ENCODE assay signal across 25 mouse cellular contexts in the genomic region with DNA sequence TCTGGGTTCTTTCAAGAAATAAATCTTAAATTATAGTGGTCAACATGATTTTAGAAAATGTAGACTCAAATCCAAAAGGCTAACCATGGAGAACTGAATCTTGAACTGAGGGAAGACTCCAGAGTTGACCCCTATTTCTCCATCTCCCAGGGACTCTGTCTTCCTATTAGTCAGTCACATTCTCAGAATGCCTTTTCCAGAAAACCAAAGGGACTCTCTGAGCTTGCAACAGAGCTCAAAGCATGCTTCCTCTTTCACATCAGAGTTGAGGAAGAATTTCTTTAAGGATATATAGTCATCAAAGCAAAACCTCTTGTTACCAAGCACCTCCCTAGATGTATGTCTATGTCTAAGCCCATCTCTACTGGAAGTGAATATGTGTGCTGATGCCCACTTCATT.
A peak's percentile ranks its signal among the peaks of the same experiment; 100 is the strongest.
DNase-seq lines count a peak whose midpoint lies in the region; ATAC-seq and TF ChIP-seq lines count a peak whose summit lies in the region.
"Had no signal": no experiment of that assay in that cellular context is flagged by ENCODE, and none has a peak within 500 bp of the region (broad histone marks: within the 10 kb centered on the region; RNA-seq: fewer than 3 reads in every experiment).

No protein-coding gene starts in this region.

- TF ChIP-seq EP300 in lung, postnatal 0 days (IDR thresholded peaks at IDR 0.05): no peak

- H3K4me2 ChIP-seq in lung, postnatal 0 days (replicated peaks; ENCODE audit: low read depth, low read length): no peak overlapping the region
- H3K4me2 ChIP-seq: forebrain, embryonic 13.5 days; heart, embryonic 12.5 days; heart, embryonic 15.5 days; hindbrain, embryonic 13.5 days had no signal

- H3K36me3 ChIP-seq in lung, postnatal 0 days (ENCODE audit: insufficient read depth, low read length): no peaks in the 10 kb centered on the region
- no peaks in the 10 kb centered on the region for H3K36me3 ChIP-seq in thymus, adult 2 months (ENCODE audit: control insufficient read depth, insufficient read depth, low read length)
- H3K36me3 ChIP-seq: forebrain, embryonic 10.5 days; heart, embryonic 12.5 days; heart, embryonic 15.5 days; hindbrain, embryonic 10.5 days; hindbrain, embryonic 13.5 days had no signal

- no peak overlapping the region for H3K4me3 ChIP-seq in lung, postnatal 0 days (ENCODE audit: low read depth, low read length)
- no peak overlapping the region for H3K4me3 ChIP-seq in lung, adult 2 months (replicated peaks; ENCODE audit: extremely low read depth, low read depth, low read length)
- H3K4me3 ChIP-seq in bone marrow macrophage, adult 2 months (ENCODE audit: insufficient read depth, low read length): no peak overlapping the region
- H3K4me3 ChIP-seq in cerebellum, adult 2 months (replicated peaks; ENCODE audit: insufficient read depth, low read depth, low read length): no peak overlapping the region
- no peak overlapping the region for H3K4me3 ChIP-seq in thymus, adult 2 months (ENCODE audit: control insufficient read depth, insufficient read depth, low read length)
- H3K4me3 ChIP-seq: forebrain, embryonic 10.5 days; forebrain, embryonic 13.5 days; heart, embryonic 12.5 days; heart, embryonic 15.5 days; hindbrain, embryonic 10.5 days; hindbrain, embryonic 13.5 days had no signal

- no peak for TF ChIP-seq CTCF in lung, postnatal 0 days (IDR thresholded peaks at IDR 0.05)
- TF ChIP-seq CTCF in lung, adult 2 months (IDR thresholded peaks at IDR 0.05; ENCODE audit: insufficient read depth, low read length): no peak
- TF ChIP-seq CTCF in bone marrow macrophage, adult 2 months (IDR thresholded peaks at IDR 0.05; ENCODE audit: low read depth, low read length): no peak
- no peak for TF ChIP-seq CTCF in cerebellum, adult 2 months (IDR thresholded peaks at IDR 0.05; ENCODE audit: borderline replicate concordance, insufficient read depth, low read depth, low read length)
- TF ChIP-seq CTCF in thymus, adult 2 months (IDR thresholded peaks at IDR 0.05; ENCODE audit: borderline replicate concordance, control insufficient read depth, extremely low read depth, insufficient read depth, low read length, poor library complexity): no peak

- no peaks in the 10 kb centered on the region for H3K27me3 ChIP-seq in lung, postnatal 0 days (replicated peaks; ENCODE audit: insufficient read depth, low read length)
- H3K27me3 ChIP-seq in cerebellum, adult 2 months (ENCODE audit: control insufficient read depth, insufficient read depth, low read length): no peaks in the 10 kb centered on the region
- no peaks in the 10 kb centered on the region for H3K27me3 ChIP-seq in thymus, adult 2 months (ENCODE audit: control insufficient read depth, insufficient read depth, low read length)
- H3K27me3 ChIP-seq: forebrain, embryonic 13.5 days; heart, embryonic 12.5 days; heart, embryonic 15.5 days; hindbrain, embryonic 13.5 days had no signal

- H3K27ac ChIP-seq in lung, postnatal 0 days (ENCODE audit: low read length): no peak overlapping the region
- H3K27ac ChIP-seq in bone marrow macrophage, adult 2 months (ENCODE audit: insufficient read depth, low read depth, low read length): peak overlapping the region; percentile 71
- no peak overlapping the region for H3K27ac ChIP-seq in cerebellum, adult 2 months (ENCODE audit: insufficient read depth, low read length)
- H3K27ac ChIP-seq in thymus, adult 2 months (ENCODE audit: control insufficient read depth, insufficient read depth, low read length): no peak overlapping the region
- H3K27ac ChIP-seq: forebrain, embryonic 10.5 days; forebrain, embryonic 13.5 days; heart, embryonic 15.5 days; hindbrain, embryonic 10.5 days; hindbrain, embryonic 13.5 days had no signal

- no peak for ATAC-seq in lung, postnatal 0 days
- peak; percentile 62 for ATAC-seq in granulocyte monocyte progenitor cell, adult 5-6 weeks (replicated peaks; ENCODE audit: poor library complexity, severe bottlenecking)
- ATAC-seq: CD4-positive, CD25-positive, alpha-beta regulatory T cell, adult 4 months; forebrain, embryonic 13.5 days; forebrain, embryonic 16.5 days; hindbrain, embryonic 16.5 days had no signal

- no peak for TF ChIP-seq POLR2A in lung, adult 2 months (IDR thresholded peaks at IDR 0.05; ENCODE audit: borderline replicate concordance, extremely low read depth, low read depth, low read length)
- TF ChIP-seq POLR2A in bone marrow macrophage, adult 2 months (IDR thresholded peaks at IDR 0.05; ENCODE audit: borderline replicate concordance, low read depth, low read length): no peak
- TF ChIP-seq POLR2A in cerebellum, adult 2 months (IDR thresholded peaks at IDR 0.05; ENCODE audit: borderline replicate concordance, insufficient read depth, low read length): no peak
- TF ChIP-seq POLR2A in thymus, adult 2 months (IDR thresholded peaks at IDR 0.05; ENCODE audit: control insufficient read depth, extremely low read depth, insufficient read depth, low read length, poor library complexity): no peak

- no peaks in the 10 kb centered on the region for H3K4me1 ChIP-seq in lung, postnatal 0 days (ENCODE audit: insufficient read depth, low read depth, low read length)
- H3K4me1 ChIP-seq in lung, adult 2 months (ENCODE audit: control insufficient read depth, insufficient read depth, low read length): no peaks in the 10 kb centered on the region
- H3K4me1 ChIP-seq in bone marrow macrophage, adult 2 months (ENCODE audit: control insufficient read depth, insufficient read depth, low read length): peaks cover 12% of the 10 kb centered on the region
- H3K4me1 ChIP-seq in cerebellum, adult 2 months (ENCODE audit: control insufficient read depth, insufficient read depth, low read length): no peaks in the 10 kb centered on the region
- no peaks in the 10 kb centered on the region for H3K4me1 ChIP-seq in thymus, adult 2 months (replicated peaks; ENCODE audit: control insufficient read depth, insufficient read depth, low read length)
- H3K4me1 ChIP-seq: forebrain, embryonic 10.5 days; forebrain, embryonic 13.5 days; heart, embryonic 12.5 days; heart, embryonic 15.5 days; hindbrain, embryonic 10.5 days; hindbrain, embryonic 13.5 days had no signal

- no peak overlapping the region for H3K9ac ChIP-seq in lung, postnatal 0 days (replicated peaks; ENCODE audit: low read depth)
- H3K9ac ChIP-seq: forebrain, embryonic 13.5 days; heart, embryonic 12.5 days; heart, embryonic 15.5 days; hindbrain, embryonic 13.5 days had no signal

- peak; percentile 7 for DNase-seq in lung, postnatal 0 days (ENCODE audit: low spot score)
- no peak for DNase-seq in lung, adult 2 months
- DNase-seq in cerebellum, adult 2 months: no peak
- no peak for DNase-seq in thymus, adult 2 months
- DNase-seq: adrenal gland, adult 2 months; adrenal gland, postnatal 14 days; cerebellum, adult 11-12 months; cerebellum, adult 9-10 months; cerebellum, postnatal 14 days; gastrocnemius, postnatal 10 days; gastrocnemius, postnatal 36 days; heart, adult 11 months; heart, postnatal 10 days; heart, postnatal 36 days had no signal

- no peaks in the 10 kb centered on the region for H3K9me3 ChIP-seq in lung, postnatal 0 days (ENCODE audit: low read length)
- H3K9me3 ChIP-seq: forebrain, embryonic 10.5 days; forebrain, embryonic 13.5 days; heart, embryonic 12.5 days; heart, embryonic 15.5 days; hindbrain, embryonic 10.5 days; hindbrain, embryonic 13.5 days had no signal
